Mouse (Mus musculus): ENCODE data around the gene Sun3.
A peak's percentile ranks its signal among the peaks of the same experiment; 100 is the strongest.

The Sun3 gene

GRCm38 (mm10) chr11:8983237-8983861 lies 65.4 kb downstream of the Sun3 start:
- peak; percentile 64 for DNase-seq (ENCODE audit: low read depth)

DNA sequence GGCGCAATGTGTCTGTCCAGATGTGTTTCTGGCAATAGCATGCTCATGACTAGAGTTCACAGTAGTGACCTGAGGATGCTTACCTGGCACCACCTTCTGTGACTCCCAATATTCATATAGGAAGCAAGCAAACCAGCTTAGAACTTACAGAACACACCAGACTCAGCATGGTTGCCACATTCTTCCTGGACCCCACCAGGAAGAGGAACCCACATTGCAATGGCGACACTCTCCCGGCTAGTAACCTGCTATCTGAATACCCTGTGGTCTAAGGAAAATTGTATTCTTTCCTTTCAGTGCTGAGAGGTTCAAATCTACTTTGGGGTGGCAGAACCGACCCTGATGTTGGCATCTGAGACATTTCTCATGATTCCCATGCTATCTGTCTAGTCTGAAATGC lies 70.6 kb downstream of the Sun3 start:
- DNase-seq (ENCODE audit: low read depth) = no peak

- no peak for DNase-seq (ENCODE audit: low read depth)
These were observed 75.6 kb downstream of the Sun3 start, which contains the start of gene Pkd1l1 for GRCm38 (mm10) chr11:8973166-8973565. Gene Pkd1l1 (minus strand): TSS chr11:8973266.

- DNase-seq (ENCODE audit: low read depth) = no peak
These were observed 76.7 kb downstream of the Sun3 start for GRCm38 (mm10) chr11:8972093-8972492.

DNA sequence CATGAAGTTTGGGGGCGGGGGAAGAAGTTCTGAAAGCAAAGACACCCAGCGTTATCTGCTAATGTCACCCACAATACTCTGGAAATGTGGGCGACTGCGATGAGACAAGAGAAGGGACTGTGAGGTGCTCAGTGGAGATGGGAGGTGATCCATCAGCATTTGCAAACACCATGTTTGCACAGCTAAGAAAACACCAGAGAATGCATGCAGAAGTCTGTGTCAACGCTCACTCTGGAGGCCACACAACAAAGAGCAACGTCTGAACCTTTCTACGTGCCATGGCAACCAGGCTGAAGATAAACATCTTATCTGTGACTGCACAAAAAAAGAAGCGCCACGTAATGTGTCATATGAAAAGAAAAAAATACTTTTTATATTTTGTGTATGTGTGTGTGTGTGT lies 78.3 kb downstream of the Sun3 start:
- DNase-seq (ENCODE audit: low read depth) = no peak

GRCm38 (mm10) chr11:8968094-8968493 lies 80.7 kb downstream of the Sun3 start:
- DNase-seq (ENCODE audit: low read depth) = no peak

Data from c-Kit-positive CD71-negative TER-119-negative erythroid progenitor cells, embryonic 14.5 days (primary cell).